Mouse (Mus musculus) MEL-GATA-1-ER (cell line): ENCODE measurements at regions not wholly inside any gene's neighbourhood (a gene's known extent, or its start where the extent isn't known, plus 50 kb on each side); places are given as distances from the start of the nearest gene placed in this dataset.

ENCODE experiments used
- DNase-seq: peaks from one replicate; pipeline ENCODE4 v3.0.0-alpha.2; 2012; ENCODE audit warnings: low read depth; ENCODE audit errors: extremely low read depth

- DNase-seq = no peak
Measured at GRCm38 (mm10) chr13:34395504-34395903, 50.5 kb upstream of the Slc22a23 start.

- DNase-seq = no peak
Measured at GRCm38 (mm10) chr13:34395010-34395409, 50.0 kb upstream of the Slc22a23 start.
